Mouse (Mus musculus) CD4-positive, CD25-positive, alpha-beta regulatory T cell, adult 9 weeks (primary cell): ENCODE data around the gene Jam2. TPM values are rescaled to one million over a fixed set of nuclear protein-coding genes. Genes with fewer than 3 reads are reported as not detected.

Experiments
- polyA plus RNA-seq: library from polyadenylated mRNA; unstranded; fragments of 100-300 nt; shearing (Covaris generic); gene quantifications from one replicate; pipeline ENCODE4 v1.2.1, GENCODE M21; 2017

Gene Jam2
- 0.09 TPM for polyA plus RNA-seq

DNA sequence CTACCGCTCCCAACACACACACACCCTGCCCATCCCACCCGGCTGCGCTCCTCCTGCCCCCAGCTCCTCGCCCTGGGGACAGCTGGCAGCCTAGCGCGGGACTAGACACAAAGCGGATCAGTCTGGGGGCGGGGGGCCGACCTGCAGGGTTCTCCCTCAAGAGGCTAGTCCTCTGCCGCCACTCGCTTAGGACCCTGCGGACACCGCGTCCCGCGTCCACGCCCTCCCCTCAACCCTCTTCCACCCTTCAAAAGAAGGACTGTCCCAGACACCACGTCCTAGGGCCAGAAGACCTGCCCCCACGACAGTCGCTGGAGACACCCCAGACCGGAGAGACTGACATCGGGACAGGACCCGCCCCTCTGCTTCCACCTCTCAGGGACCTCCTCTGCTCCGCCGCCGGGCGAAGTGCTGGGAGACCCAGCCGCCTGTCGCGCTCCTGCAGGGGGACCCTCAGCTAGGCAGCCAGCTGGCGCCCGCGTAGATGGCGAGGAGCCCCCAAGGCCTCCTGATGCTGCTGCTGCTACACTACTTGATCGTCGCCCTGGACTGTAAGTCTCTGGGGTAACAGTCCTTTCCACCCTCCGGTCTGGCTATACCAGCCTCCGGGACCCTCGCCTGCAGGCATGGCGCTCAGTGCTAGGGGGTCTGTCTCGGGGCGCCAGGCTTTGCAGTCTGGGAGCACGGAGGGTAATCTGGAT lies at the start of gene Jam2:
Jam2 (plus strand) TSS at position 121 of the 701 bp plus-strand sequence.

DNA sequence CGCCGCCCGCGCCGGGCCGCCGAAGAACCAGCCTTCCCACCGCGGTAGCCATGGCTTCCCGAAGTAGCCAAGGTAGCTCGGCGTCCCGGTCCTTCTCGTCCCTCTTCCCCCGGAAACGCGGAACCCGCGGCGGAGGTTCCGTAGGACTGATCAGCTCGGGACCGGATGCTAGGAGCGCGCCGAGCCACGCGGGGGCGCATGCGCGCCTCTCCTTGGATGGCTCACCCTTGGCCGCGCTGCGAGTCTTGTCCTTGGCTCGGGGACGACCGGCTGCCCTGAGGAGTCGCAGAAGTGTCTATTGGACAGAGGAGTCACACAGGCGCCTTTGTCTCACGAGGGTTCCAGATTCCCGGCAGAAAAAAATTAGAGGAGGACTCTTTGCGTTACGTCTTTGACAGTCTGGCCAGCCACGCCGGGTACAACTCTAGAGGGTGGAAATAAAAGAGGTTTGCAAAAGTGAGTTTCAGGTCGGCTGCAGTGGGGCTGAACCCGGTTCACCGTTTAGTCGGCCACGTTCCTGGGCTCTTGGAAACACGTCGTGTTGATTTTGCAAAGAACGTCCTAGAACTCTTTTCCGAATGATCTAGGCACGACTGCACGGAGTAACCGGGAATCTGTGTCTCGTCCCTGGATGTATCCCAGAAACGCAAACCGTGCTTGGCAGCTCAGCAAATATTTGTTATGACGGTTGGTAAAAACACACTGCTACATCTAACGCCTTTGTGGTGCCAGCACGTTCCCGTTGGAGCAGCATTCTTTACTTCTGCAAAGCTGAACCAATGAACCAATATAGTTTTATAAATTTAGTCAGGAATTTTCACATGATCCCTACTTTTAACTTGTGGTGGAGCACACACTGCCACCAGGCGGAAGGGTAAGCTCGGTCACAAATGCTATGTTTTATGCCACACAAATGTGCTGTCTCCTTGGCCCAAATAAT lies 38.5 kb upstream of the Jam2 start, which contains the start of gene Mrpl39:
Mrpl39 (minus strand) TSS at position 577 of the 940 bp plus-strand sequence.

DNA sequence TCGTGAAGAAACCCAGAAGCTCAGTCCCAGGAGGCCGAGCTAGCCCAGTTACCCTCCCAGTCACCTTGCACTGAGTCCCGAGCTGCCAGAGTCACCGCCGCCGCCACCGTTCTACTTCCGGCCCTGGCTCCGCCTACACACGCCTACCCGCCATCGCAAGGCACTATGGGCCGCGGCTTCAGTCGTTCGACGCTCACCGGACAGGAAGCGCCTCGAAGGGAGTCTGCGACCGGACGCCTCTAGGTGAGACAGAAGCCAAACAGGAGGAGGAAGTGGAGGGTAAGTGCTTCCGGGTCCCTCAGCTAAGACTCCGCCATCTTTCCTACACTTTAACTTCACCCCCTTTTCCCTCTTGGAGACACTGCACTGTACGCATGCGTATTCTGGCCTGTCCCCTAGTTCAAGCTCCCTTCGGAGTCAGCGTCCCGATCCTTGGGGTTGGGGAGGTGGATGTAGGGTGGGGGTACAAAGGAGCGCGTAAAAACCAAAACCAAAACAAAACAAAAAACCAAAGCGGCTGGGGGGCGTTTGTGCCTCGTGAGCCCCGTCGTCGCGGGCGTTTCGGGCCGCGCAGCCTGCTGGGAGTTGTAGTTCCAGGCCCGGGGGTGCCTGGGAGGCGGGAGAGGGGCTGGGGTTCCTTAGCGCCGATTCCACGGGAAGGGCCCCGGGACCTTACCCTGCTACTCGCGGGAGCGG lies 61.0 kb downstream of the Jam2 start, which contains the start of gene Gabpa:
Gabpa (plus strand) TSS at position 181 of the 696 bp plus-strand sequence.

DNA sequence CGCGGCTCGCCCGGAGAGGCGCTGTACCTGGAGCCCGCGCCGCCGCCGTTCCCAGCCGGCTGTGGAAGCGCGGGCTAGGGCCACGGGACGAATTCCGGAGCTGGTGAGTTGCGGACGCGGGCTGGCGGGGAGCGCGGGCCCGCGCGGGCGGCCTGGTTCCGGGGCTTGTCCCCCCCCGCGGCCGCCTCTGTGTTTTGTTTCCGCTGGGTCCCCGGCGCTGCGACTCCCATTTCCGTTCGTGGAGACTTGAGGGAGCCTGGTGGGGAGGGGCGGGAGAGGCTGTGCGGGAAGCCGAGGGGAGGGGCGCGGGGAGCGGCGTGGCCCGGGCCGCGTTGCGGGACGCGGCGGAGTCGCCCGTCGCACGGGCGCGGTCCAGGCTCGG lies 61.5 kb downstream of the Jam2 start, which contains the start of gene Atp5j:
Atp5j (minus strand) TSS at position 185 of the 382 bp plus-strand sequence.

Other genes starting within 250 kb of the Jam2 start
- 42.5 TPM for gene Mrpl39, start 38.4 kb upstream of the Jam2 start, polyA plus RNA-seq
- 37.8 TPM for gene Gabpa, start 60.8 kb downstream of the Jam2 start, polyA plus RNA-seq
- gene Atp5j, start 61.5 kb downstream of the Jam2 start, polyA plus RNA-seq = 498 TPM